Mouse (Mus musculus) liver, adult 2 months (tissue): ENCODE data around the gene Tmsb15b2.

Source experiments
- CTCF ChIP-seq: fragments of 200-500 bp; IDR thresholded peaks from 2 replicates; pipeline ENCODE4 v1.5.1; 2011; ENCODE audit warnings: low read depth, low read length, control low read depth
- POLR2A ChIP-seq: fragments of 200-500 bp; IDR thresholded peaks from 2 replicates; pipeline ENCODE4 v1.6.1; 2011; ENCODE audit warnings: low read length, control low read depth; ENCODE audit not compliant: insufficient read depth; ENCODE audit errors: extremely low read depth

- TF ChIP-seq CTCF (no peak), POLR2A (no peak)
Observed at GRCm38 (mm10) chrX:136993641-136994040, 18.3 kb upstream of the Tmsb15b2 start.
